Mouse (Mus musculus) monocyte, adult 59 days (primary cell): Measurements from ENCODE around the gene Rab10. TPM values are rescaled to one million over a fixed set of nuclear protein-coding genes. Genes with fewer than 3 reads are reported as not detected.

ENCODE experiments used
- total RNA-seq, 2 experiments: library from RNA; stranded (reverse); gene quantifications; one replicate each; pipeline ENCODE4 v1.2.4; 2023

Gene Rab10
- total RNA-seq, result 10 to 100 TPM; 98.0 to 98.4 TPM

GRCm38 (mm10) chr12:3309391-3310320 is at the start of gene Rab10:
TSS of gene Rab10 (minus strand) at chr12:3309969.

Other genes with a start within 250 kb of the Rab10 start
- gene Kif3c, start 55.2 kb upstream of the Rab10 start, total RNA-seq, result 1 to 10 TPM; 7.3 to 8.4 TPM
- 10 to 100 TPM; 45.3 to 48.7 TPM for gene Asxl2, start 116.9 kb upstream of the Rab10 start, total RNA-seq